Mouse (Mus musculus) gastrocnemius, postnatal 10 days (tissue): ENCODE measurements around the gene Acsl6. TPM values are rescaled to one million over a fixed set of nuclear protein-coding genes. Genes with fewer than 3 reads are reported as not detected.
"Not testable (repeated sequence)": the region's sequence is repeated elsewhere in the genome, so short reads cannot be mapped to it uniquely, and the experiment has no call there.

Source experiments
- DNase-seq: peaks from one replicate; pipeline ENCODE4 v3.0.0; 2021; ENCODE audit warnings: mixed read lengths
- total RNA-seq, 2 experiments: library from RNA; stranded (reverse); gene quantifications; 2 replicates each; pipeline ENCODE4 v1.2.3; 2021

The Acsl6 gene
- total RNA-seq, 2 experiments from 2014 or later: 21.3 to 21.6 TPM

GRCm38 (mm10) chr11:54391326-54391725, 87.7 kb downstream of the Acsl6 start:
- no peak for DNase-seq

- DNase-seq: no peak
Observed at GRCm38 (mm10) chr11:54396686-54397085, 93.1 kb downstream of the Acsl6 start.

GRCm38 (mm10) chr11:54398058-54398457, 94.5 kb downstream of the Acsl6 start:
- DNase-seq: no peak

- not testable (repeated sequence) for DNase-seq
Observed at GRCm38 (mm10) chr11:54400803-54401202, 97.2 kb downstream of the Acsl6 start.

GRCm38 (mm10) chr11:54404885-54405284, 101.3 kb downstream of the Acsl6 start:
- no peak for DNase-seq

GRCm38 (mm10) chr11:54406930-54407546, 103.4 kb downstream of the Acsl6 start:
- no peak for DNase-seq

GRCm38 (mm10) chr11:54410612-54411011, 107.0 kb downstream of the Acsl6 start:
- no peak for DNase-seq

GRCm38 (mm10) chr11:54413017-54413416, 109.4 kb downstream of the Acsl6 start:
- no peak for DNase-seq

Other genes with a start within 250 kb of the Acsl6 start
- 10 to 100 TPM; 26.0 to 37.9 TPM for gene Pdlim4, start 234.8 kb upstream of the Acsl6 start, total RNA-seq
- 10 to 100 TPM; 21.1 to 27.7 TPM for gene P4ha2, start 203.7 kb upstream of the Acsl6 start, total RNA-seq
- gene Csf2, start 54.1 kb upstream of the Acsl6 start, total RNA-seq: not detected
- not detected for gene Il3, start 36.5 kb upstream of the Acsl6 start, total RNA-seq
- not detected for gene Meikin, start 66.9 kb downstream of the Acsl6 start, total RNA-seq
- 10 to 100 TPM; 18.2 to 19.0 TPM for gene Fnip1, start 134.4 kb downstream of the Acsl6 start, total RNA-seq
- gene Rapgef6, start 219.0 kb downstream of the Acsl6 start, total RNA-seq: 10 to 100 TPM in 1 of 2 experiments, 1 to 10 TPM in 1; 9.0 to 13.6 TPM